Mouse (Mus musculus): Measurements from ENCODE around the gene Rasgef1b. TPM values are rescaled to one million over a fixed set of nuclear protein-coding genes. Genes with fewer than 3 reads are reported as not detected.

Gene Rasgef1b
- total RNA-seq, 1 experiment from 2014 or later = 30.5 TPM

GRCm38 (mm10) chr5:99585166-99585898, 143.5 kb downstream of the Rasgef1b start:
- ATAC-seq (replicated peaks in 1 of 2; ENCODE audit: insufficient read depth in 1 of 2, low FRiP score in 2 of 2, low TSS enrichment in 1 of 2, low read depth in 1 of 2, poor library complexity in 2 of 2, severe bottlenecking in 2 of 2) = no peak

- ATAC-seq (replicated peaks in 1 of 2; ENCODE audit: insufficient read depth in 1 of 2, low FRiP score in 2 of 2, low TSS enrichment in 1 of 2, low read depth in 1 of 2, poor library complexity in 2 of 2, severe bottlenecking in 2 of 2) = no peak
Measured at GRCm38 (mm10) chr5:99584266-99584665, 144.6 kb downstream of the Rasgef1b start.

- ATAC-seq (replicated peaks in 1 of 2; ENCODE audit: insufficient read depth in 1 of 2, low FRiP score in 2 of 2, low TSS enrichment in 1 of 2, low read depth in 1 of 2, poor library complexity in 2 of 2, severe bottlenecking in 2 of 2) = no peak
Measured at GRCm38 (mm10) chr5:99582055-99582454, 146.8 kb downstream of the Rasgef1b start.

- ATAC-seq (replicated peaks in 1 of 2; ENCODE audit: insufficient read depth in 1 of 2, low FRiP score in 2 of 2, low TSS enrichment in 1 of 2, low read depth in 1 of 2, poor library complexity in 2 of 2, severe bottlenecking in 2 of 2) = peak; percentile 90 to 96
Measured at GRCm38 (mm10) chr5:99578692-99579091, 150.2 kb downstream of the Rasgef1b start.

- no peak for ATAC-seq (replicated peaks in 1 of 2; ENCODE audit: insufficient read depth in 1 of 2, low FRiP score in 2 of 2, low TSS enrichment in 1 of 2, low read depth in 1 of 2, poor library complexity in 2 of 2, severe bottlenecking in 2 of 2)
Measured at GRCm38 (mm10) chr5:99575897-99576296, 153.0 kb downstream of the Rasgef1b start.

GRCm38 (mm10) chr5:99564501-99565323, 164.2 kb downstream of the Rasgef1b start:
- no peak for ATAC-seq (replicated peaks in 1 of 2; ENCODE audit: insufficient read depth in 1 of 2, low FRiP score in 2 of 2, low TSS enrichment in 1 of 2, low read depth in 1 of 2, poor library complexity in 2 of 2, severe bottlenecking in 2 of 2)

GRCm38 (mm10) chr5:99562096-99562495, 166.8 kb downstream of the Rasgef1b start:
- no peak for ATAC-seq (replicated peaks in 1 of 2; ENCODE audit: insufficient read depth in 1 of 2, low FRiP score in 2 of 2, low TSS enrichment in 1 of 2, low read depth in 1 of 2, poor library complexity in 2 of 2, severe bottlenecking in 2 of 2)

GRCm38 (mm10) chr5:99559814-99560213, 169.1 kb downstream of the Rasgef1b start:
- ATAC-seq (replicated peaks in 1 of 2; ENCODE audit: insufficient read depth in 1 of 2, low FRiP score in 2 of 2, low TSS enrichment in 1 of 2, low read depth in 1 of 2, poor library complexity in 2 of 2, severe bottlenecking in 2 of 2) = no peak

GRCm38 (mm10) chr5:99558231-99558630, 170.6 kb downstream of the Rasgef1b start:
- ATAC-seq (replicated peaks in 1 of 2; ENCODE audit: insufficient read depth in 1 of 2, low FRiP score in 2 of 2, low TSS enrichment in 1 of 2, low read depth in 1 of 2, poor library complexity in 2 of 2, severe bottlenecking in 2 of 2) = no peak

- ATAC-seq (replicated peaks in 1 of 2; ENCODE audit: insufficient read depth in 1 of 2, low FRiP score in 2 of 2, low TSS enrichment in 1 of 2, low read depth in 1 of 2, poor library complexity in 2 of 2, severe bottlenecking in 2 of 2) = no peak
Measured at GRCm38 (mm10) chr5:99552645-99553044, 176.2 kb downstream of the Rasgef1b start.

GRCm38 (mm10) chr5:99544664-99545494, 184.0 kb downstream of the Rasgef1b start:
- ATAC-seq (replicated peaks in 1 of 2; ENCODE audit: insufficient read depth in 1 of 2, low FRiP score in 2 of 2, low TSS enrichment in 1 of 2, low read depth in 1 of 2, poor library complexity in 2 of 2, severe bottlenecking in 2 of 2) = no peak

- ATAC-seq (replicated peaks in 1 of 2; ENCODE audit: insufficient read depth in 1 of 2, low FRiP score in 2 of 2, low TSS enrichment in 1 of 2, low read depth in 1 of 2, poor library complexity in 2 of 2, severe bottlenecking in 2 of 2) = no peak
Measured at GRCm38 (mm10) chr5:99541999-99542765, 186.7 kb downstream of the Rasgef1b start.

GRCm38 (mm10) chr5:99541321-99541895, 187.5 kb downstream of the Rasgef1b start:
- ATAC-seq (replicated peaks in 1 of 2; ENCODE audit: insufficient read depth in 1 of 2, low FRiP score in 2 of 2, low TSS enrichment in 1 of 2, low read depth in 1 of 2, poor library complexity in 2 of 2, severe bottlenecking in 2 of 2) = peak; percentile 62 to 63

GRCm38 (mm10) chr5:99533416-99533815, 195.4 kb downstream of the Rasgef1b start:
- ATAC-seq (replicated peaks in 1 of 2; ENCODE audit: insufficient read depth in 1 of 2, low FRiP score in 2 of 2, low TSS enrichment in 1 of 2, low read depth in 1 of 2, poor library complexity in 2 of 2, severe bottlenecking in 2 of 2) = no peak

- no peak for ATAC-seq (replicated peaks in 1 of 2; ENCODE audit: insufficient read depth in 1 of 2, low FRiP score in 2 of 2, low TSS enrichment in 1 of 2, low read depth in 1 of 2, poor library complexity in 2 of 2, severe bottlenecking in 2 of 2)
Measured at GRCm38 (mm10) chr5:99526797-99527201, 202.1 kb downstream of the Rasgef1b start.

- ATAC-seq (replicated peaks in 1 of 2; ENCODE audit: insufficient read depth in 1 of 2, low FRiP score in 2 of 2, low TSS enrichment in 1 of 2, low read depth in 1 of 2, poor library complexity in 2 of 2, severe bottlenecking in 2 of 2) = no peak
Measured at GRCm38 (mm10) chr5:99525649-99526048, 203.2 kb downstream of the Rasgef1b start.
